Mouse (Mus musculus): Measurements from ENCODE around the gene Dscaml1.

The Dscaml1 gene

GRCm38 (mm10) chr9:45411803-45412202 lies 14.6 kb upstream of the Dscaml1 start:
- DNase-seq (ENCODE audit: low read depth, low spot score) = no peak

DNA sequence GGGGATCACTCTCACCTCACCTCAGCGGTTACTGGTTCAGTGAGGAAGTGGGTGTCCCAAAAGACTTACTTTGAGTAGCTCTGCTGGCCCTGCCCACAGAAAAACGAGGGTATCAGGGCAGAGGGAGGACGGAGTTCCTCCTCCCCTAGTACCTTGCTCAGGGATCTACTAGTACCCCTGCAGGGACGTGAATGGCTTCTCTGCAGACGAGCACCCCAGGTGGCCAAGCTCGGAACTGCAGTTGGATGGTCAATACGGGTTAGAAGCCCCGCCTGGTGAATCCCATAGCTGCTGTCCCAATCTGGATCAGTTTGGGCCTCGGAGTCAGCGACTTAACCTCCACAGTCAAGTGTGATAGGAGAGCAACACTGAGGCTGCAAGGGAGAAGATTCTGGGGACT lies 14.1 kb upstream of the Dscaml1 start:
- DNase-seq (ENCODE audit: low read depth, low spot score) = peak; percentile 44

- no peak for DNase-seq (ENCODE audit: low read depth, low spot score)
Observed at GRCm38 (mm10) chr9:45412700-45413477, 13.5 kb upstream of the Dscaml1 start.

GRCm38 (mm10) chr9:45413478-45414140 lies 12.8 kb upstream of the Dscaml1 start:
- no peak for DNase-seq (ENCODE audit: low read depth, low spot score)

GRCm38 (mm10) chr9:45415912-45416311 lies 10.5 kb upstream of the Dscaml1 start:
- no peak for DNase-seq (ENCODE audit: low read depth, low spot score)

- peak; percentile 25 for DNase-seq (ENCODE audit: low read depth, low spot score)
Observed at GRCm38 (mm10) chr9:45417245-45417644, 9.2 kb upstream of the Dscaml1 start.

- no peak for DNase-seq (ENCODE audit: low read depth, low spot score)
Observed at GRCm38 (mm10) chr9:45418252-45418651, 8.2 kb upstream of the Dscaml1 start.

GRCm38 (mm10) chr9:45421209-45421608 lies 5.2 kb upstream of the Dscaml1 start:
- no peak for DNase-seq (ENCODE audit: low read depth, low spot score)

GRCm38 (mm10) chr9:45422761-45423298 lies 3.6 kb upstream of the Dscaml1 start:
- DNase-seq (ENCODE audit: low read depth, low spot score) = no peak

DNA sequence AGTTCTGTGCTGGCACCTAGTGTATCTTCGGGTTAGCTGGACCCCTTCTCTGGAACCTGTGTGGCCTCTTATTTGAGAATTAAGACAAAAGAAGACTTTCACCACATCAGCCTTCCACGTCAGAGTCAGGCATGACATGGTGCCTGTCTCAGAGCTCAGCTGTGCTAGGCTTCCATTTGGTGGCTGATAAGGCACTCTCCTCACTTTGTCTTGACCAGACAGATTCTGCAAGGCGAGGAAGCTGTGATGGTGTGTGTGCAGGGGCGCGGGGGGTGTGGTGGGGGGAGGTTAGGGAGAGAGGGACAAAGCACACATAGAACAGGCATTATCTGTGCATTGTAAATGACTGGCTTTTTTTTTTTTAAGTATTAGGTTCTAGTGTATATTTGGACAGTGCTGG lies 3.0 kb downstream of the Dscaml1 start:
- no peak for DNase-seq (ENCODE audit: low read depth, low spot score)

- DNase-seq (ENCODE audit: low read depth, low spot score) = no peak
Observed at GRCm38 (mm10) chr9:45429951-45430697, 3.7 kb downstream of the Dscaml1 start.

- DNase-seq (ENCODE audit: low read depth, low spot score) = no peak
Observed at GRCm38 (mm10) chr9:45430698-45430959, 4.2 kb downstream of the Dscaml1 start.

GRCm38 (mm10) chr9:45431150-45431549 lies 4.7 kb downstream of the Dscaml1 start:
- no peak for DNase-seq (ENCODE audit: low read depth, low spot score)

- DNase-seq (ENCODE audit: low read depth, low spot score) = no peak
Observed at GRCm38 (mm10) chr9:45432639-45433038, 6.2 kb downstream of the Dscaml1 start.

DNA sequence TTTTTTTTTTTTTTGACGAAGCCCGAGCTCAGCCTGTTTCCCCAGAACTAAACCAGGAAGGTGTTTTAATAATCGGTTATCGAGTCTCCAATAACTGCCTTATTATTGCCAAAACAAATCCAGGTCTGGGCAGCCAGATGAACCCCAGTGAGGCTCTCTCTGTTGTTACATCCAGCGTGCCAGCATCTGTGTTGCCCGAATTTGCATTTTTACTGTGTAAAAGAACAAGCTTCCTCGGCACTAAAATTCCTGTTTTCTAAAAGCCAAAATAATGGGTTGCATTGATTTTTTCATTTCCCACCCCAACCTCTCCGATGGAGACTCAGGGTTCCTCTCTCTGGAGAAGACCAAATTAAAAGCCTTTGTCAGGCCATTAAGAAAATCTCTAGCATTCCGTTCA lies 6.7 kb downstream of the Dscaml1 start:
- DNase-seq (ENCODE audit: low read depth, low spot score) = no peak

DNA sequence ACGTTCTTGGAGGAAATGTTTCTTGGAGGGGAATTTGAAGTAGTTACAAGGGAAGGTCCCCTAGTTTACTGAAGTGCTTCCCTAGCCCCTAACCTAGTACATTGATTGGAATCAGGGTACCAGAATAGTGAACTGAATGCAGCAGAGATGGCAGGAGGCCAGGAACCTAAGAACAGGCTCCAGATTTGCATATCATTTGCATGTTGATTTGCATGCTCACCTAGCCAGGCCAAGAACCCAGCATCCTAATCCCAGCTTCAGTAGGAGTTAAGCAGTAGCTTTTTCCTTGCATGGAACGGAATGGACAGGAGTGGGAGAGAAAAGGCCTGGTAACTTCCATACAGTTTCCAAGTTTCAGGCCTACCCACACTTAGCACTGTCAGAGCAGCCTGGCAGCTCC lies 7.7 kb downstream of the Dscaml1 start:
- no peak for DNase-seq (ENCODE audit: low read depth, low spot score)

DNA sequence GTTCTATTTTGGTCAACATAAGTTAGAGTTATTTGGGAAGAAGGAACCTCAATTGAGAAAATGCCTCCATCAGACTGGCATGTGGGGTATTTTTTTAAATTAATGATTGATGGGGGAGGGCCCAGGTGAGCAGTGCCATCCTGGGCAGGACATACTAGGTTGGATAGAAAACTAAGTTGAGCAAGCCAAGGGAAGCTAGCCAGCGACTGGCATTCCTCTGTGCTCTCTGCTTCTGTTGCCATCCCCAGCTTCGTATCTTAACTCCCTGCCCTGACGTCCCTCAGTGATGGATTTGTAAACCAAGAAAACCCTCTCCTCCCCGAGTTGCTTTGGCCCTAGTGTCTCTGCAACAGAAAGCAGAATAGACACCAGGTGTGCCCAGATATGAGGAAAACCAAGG lies 12.6 kb downstream of the Dscaml1 start:
- no peak for DNase-seq (ENCODE audit: low read depth, low spot score)

DNA sequence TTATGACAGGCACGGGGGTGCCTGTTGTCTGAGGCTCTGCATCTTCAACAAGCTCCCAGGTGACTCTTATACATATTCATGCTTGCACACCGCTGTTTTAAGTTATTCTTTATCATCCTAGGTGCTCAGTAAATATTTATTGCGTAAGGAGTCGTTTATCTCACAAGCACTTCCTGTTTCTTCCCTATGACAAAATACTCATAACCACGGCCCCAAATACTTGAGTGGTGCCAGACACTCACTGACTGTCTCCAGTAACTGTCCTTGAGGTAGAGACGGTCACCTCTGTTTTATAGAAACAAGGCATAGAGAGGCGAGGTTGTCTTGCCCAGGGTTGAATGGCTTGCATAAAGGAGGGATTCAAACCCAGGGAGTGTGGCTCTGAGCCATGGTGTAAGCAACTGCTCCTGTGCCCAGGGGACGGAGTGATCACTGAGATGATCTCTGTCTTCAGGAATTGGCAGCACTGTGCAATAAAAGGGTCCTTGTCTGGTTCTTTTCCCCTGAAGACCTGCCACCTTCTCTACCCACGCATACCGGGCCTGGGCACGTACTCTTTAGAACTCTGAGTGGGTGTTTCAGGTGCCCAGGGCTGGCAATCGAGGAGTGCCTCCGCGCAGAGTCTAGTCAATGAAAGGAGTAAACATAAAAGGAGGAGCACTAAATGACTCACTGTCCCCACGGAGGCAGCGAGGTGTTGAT lies 13.8 kb downstream of the Dscaml1 start:
- DNase-seq (ENCODE audit: low read depth, low spot score) = no peak

DNA sequence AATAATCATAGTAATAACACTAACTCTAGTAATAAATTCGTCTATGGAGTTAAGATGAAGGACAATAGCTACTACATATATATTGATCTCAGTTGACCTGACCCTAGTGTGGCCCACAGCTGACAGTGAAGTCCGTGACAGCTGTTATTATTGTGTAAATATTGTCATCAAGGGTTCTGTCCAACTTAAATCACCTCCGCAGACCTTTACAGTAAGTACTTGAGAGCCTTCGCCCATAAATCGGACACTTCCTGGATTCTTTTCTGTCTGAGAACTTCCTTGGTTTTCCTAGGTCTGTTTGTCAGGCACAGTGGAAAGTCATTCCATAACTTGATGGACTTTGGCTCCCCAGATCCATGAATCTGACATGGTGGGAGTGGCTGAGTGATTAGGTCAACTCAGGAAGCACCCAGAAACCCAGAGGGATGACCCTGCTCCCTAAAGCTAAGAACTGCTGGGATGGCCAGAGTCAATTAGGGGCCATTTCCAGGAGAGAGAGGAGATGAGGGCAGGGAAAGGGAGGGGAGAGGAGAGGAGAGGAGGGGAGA lies 17.9 kb downstream of the Dscaml1 start:
- DNase-seq (ENCODE audit: low read depth, low spot score) = no peak

DNA sequence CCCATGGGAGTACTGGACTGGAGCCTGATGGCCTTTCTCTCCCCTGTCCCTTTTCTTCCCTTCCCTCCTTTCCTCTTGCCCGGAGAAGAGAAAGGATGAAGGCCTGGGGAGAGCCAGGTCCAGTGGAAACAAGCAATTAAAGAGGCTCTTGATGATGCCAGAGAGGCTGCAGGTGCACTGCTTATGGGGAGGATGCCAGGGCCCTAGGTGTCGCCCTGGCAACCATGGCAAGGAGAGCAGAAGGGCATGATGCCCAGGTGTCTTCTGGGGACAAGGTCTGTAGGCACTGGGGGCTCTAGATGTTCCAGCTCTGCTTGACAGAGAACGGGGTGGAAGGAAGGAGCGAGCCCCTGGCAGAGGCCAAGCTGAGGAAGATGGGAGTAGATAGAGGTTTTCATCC lies 23.2 kb downstream of the Dscaml1 start:
- DNase-seq (ENCODE audit: low read depth, low spot score) = no peak

GRCm38 (mm10) chr9:45451346-45451745 lies 24.9 kb downstream of the Dscaml1 start:
- DNase-seq (ENCODE audit: low read depth, low spot score) = no peak

GRCm38 (mm10) chr9:45454032-45454431 lies 27.6 kb downstream of the Dscaml1 start:
- no peak for DNase-seq (ENCODE audit: low read depth, low spot score)
